Mouse (Mus musculus): ENCODE measurements around the gene Reps2. TPM values are rescaled to one million over a fixed set of nuclear protein-coding genes. Genes with fewer than 3 reads are reported as not detected.

The Reps2 gene
- total and polyA plus RNA-seq, 3 experiments = 0.06 TPM; not detected in 2

DNA sequence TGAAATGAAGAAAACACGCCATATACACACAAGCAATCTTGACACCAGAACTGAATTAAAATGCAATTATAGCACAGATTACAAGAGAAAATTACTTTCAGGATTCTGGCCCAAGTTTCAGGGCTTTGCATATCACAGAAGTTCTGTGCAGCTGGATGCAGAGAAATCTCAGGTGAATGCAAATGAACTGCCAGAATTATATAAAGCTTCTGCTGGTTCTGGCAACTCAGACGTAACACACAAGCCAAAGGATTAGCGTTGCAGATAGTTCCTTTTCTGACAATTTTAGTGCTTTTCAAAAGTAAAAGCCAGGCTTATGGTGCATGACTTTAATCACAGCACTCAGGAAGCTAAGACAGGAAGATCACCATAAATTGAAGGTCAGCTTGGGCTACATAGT is 62.9 kb downstream of the Reps2 start:
- TF ChIP-seq MAZ (IDR thresholded peaks at IDR 0.05; ENCODE audit: low read depth, low read length) = no peak
- no peak for TF ChIP-seq TBP (conservative IDR thresholded peaks at IDR 0.05; ENCODE audit: low read depth, low read length)
- no peak for TF ChIP-seq ZC3H11A (IDR thresholded peaks at IDR 0.05; ENCODE audit: low read depth, low read length)
- TF ChIP-seq MAX (IDR thresholded peaks at IDR 0.05; ENCODE audit: low read length) = no peak
- no peak for TF ChIP-seq HCFC1 (IDR thresholded peaks at IDR 0.05; ENCODE audit: low read depth, low read length)
- no peak for TF ChIP-seq ETS1 (conservative IDR thresholded peaks at IDR 0.05; ENCODE audit: low read depth, low read length)
- no peak for TF ChIP-seq CHD2 (IDR thresholded peaks at IDR 0.05; ENCODE audit: low read length)
- TF ChIP-seq MAFK (IDR thresholded peaks at IDR 0.05; ENCODE audit: insufficient replicate concordance, low read length) = no peak
- no peak for TF ChIP-seq USF1 (IDR thresholded peaks at IDR 0.05; ENCODE audit: low read depth, low read length)
- no peak for TF ChIP-seq RAD21 (IDR thresholded peaks at IDR 0.05; ENCODE audit: low read depth, low read length)
- TF ChIP-seq TCF12 (IDR thresholded peaks at IDR 0.05; ENCODE audit: low read depth, low read length) = no peak
- TF ChIP-seq CHD1 (IDR thresholded peaks at IDR 0.05; ENCODE audit: low read depth, low read length) = no peak
- TF ChIP-seq ELF1 (IDR thresholded peaks at IDR 0.05; ENCODE audit: low read depth, low read length) = no peak
- TF ChIP-seq ZNF384 (IDR thresholded peaks at IDR 0.05; ENCODE audit: low read depth, low read length) = no peak
- TF ChIP-seq E2F4 (IDR thresholded peaks at IDR 0.05; ENCODE audit: insufficient replicate concordance, low read depth, low read length) = no peak
- no peak overlapping the region for H3K4me2 ChIP-seq (ENCODE audit: insufficient read depth, low read depth, poor library complexity, severe bottlenecking)
- no peaks in the 10 kb centered on the region for H3K36me3 ChIP-seq (replicated peaks in 1 of 2; ENCODE audit: control insufficient read depth in 1 of 2, insufficient read depth in 1 of 2, low read length in 1 of 2)
- dilution Hi-C loops (cut with MboI; ENCODE audit: extremely low pct_ligation_motif_present, extremely low pct_unique_long_range_greater_than_20kb, low sequenced_read_pairs) (no loop called here), in situ Hi-C loops (cut with MboI; ENCODE audit: low pct_ligation_motif_present, low pct_unique_long_range_greater_than_20kb, low sequenced_read_pairs) (no loop called here)
- no peaks in the 10 kb centered on the region for H3K27me3 ChIP-seq (replicated peaks)
- H3K27ac ChIP-seq (ENCODE audit: insufficient read depth, low read depth) = no peak overlapping the region
- no peaks in the 10 kb centered on the region for H3K79me2 ChIP-seq (replicated peaks; ENCODE audit: control insufficient read depth, extremely low read depth, insufficient read depth, poor library complexity, severe bottlenecking)
- no peak overlapping the region for H3K4me3 ChIP-seq (replicated peaks in 1 of 3; ENCODE audit: low read depth in 2 of 3, low read length in 2 of 3, poor library complexity in 1 of 3)
- DNase-seq (ENCODE audit: extremely low read depth) = no peak
- H3K9ac ChIP-seq (ENCODE audit: insufficient read depth, low read depth) = no peak overlapping the region
- no peaks in the 10 kb centered on the region for H3K9me3 ChIP-seq (replicated peaks; ENCODE audit: low read length)
- no peaks in the 10 kb centered on the region for H3K4me1 ChIP-seq (ENCODE audit: control insufficient read depth in 1 of 2, insufficient read depth in 2 of 2)

DNA sequence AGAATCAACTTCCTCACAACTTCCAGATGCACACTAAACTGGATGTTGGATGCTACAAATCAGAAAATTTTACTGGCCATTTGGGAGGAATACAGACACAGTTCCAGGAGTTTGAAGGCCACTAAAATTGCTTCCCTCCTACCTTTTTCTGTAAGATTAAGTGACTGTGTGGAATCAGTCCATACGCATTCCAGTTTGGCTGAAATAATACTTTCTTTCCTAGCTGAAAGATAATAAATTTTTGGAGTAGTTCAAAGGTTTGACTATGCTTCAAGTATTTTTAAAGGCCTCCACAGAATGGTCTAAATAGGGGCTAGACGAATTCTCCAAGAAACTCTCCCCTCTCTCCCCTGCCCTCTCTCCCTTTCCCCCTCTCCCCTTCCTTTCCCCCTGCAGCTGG is 75.0 kb downstream of the Reps2 start:
- Histone ChIP-seq H3K4me1 (ENCODE audit: control insufficient read depth in 1 of 2, insufficient read depth in 2 of 2) (no peaks in the 10 kb centered on the region), H3K4me2 (ENCODE audit: insufficient read depth, low read depth, poor library complexity, severe bottlenecking) (no peak overlapping the region), H3K79me2 (replicated peaks; ENCODE audit: control insufficient read depth, extremely low read depth, insufficient read depth, poor library complexity, severe bottlenecking) (no peaks in the 10 kb centered on the region), H3K9me3 (replicated peaks; ENCODE audit: low read length) (no peaks in the 10 kb centered on the region), H3K4me3 (replicated peaks in 1 of 3; ENCODE audit: low read depth in 2 of 3, low read length in 2 of 3, poor library complexity in 1 of 3) (no peak overlapping the region), H3K9ac (ENCODE audit: insufficient read depth, low read depth) (no peak overlapping the region), H3K36me3 (replicated peaks in 1 of 2; ENCODE audit: control insufficient read depth in 1 of 2, insufficient read depth in 1 of 2, low read length in 1 of 2) (no peaks in the 10 kb centered on the region), H3K27ac (ENCODE audit: insufficient read depth, low read depth) (no peak overlapping the region), H3K27me3 (replicated peaks) (no peaks in the 10 kb centered on the region)
- in situ Hi-C loops (cut with MboI; ENCODE audit: low pct_ligation_motif_present, low pct_unique_long_range_greater_than_20kb, low sequenced_read_pairs) (no loop called here), dilution Hi-C loops (cut with MboI; ENCODE audit: extremely low pct_ligation_motif_present, extremely low pct_unique_long_range_greater_than_20kb, low sequenced_read_pairs) (no loop called here)
- no peak for DNase-seq (ENCODE audit: extremely low read depth)
- TF ChIP-seq ELF1 (IDR thresholded peaks at IDR 0.05; ENCODE audit: low read depth, low read length) (no peak), MEF2A (IDR thresholded peaks at IDR 0.05; ENCODE audit: borderline replicate concordance, low read depth, low read length) (no peak), E2F4 (IDR thresholded peaks at IDR 0.05; ENCODE audit: insufficient replicate concordance, low read depth, low read length) (no peak), NRF1 (IDR thresholded peaks at IDR 0.05; ENCODE audit: low read depth, low read length) (no peak), JUND (conservative IDR thresholded peaks at IDR 0.05; ENCODE audit: low read depth, low read length) (no peak), SMC3 (IDR thresholded peaks at IDR 0.05; ENCODE audit: low read depth, low read length) (no peak), MAFK (IDR thresholded peaks at IDR 0.05; ENCODE audit: insufficient replicate concordance, low read length) (no peak), ETS1 (conservative IDR thresholded peaks at IDR 0.05; ENCODE audit: low read depth, low read length) (no peak), ZMIZ1 (IDR thresholded peaks at IDR 0.05; ENCODE audit: low read depth, low read length) (no peak), PAX5 (IDR thresholded peaks at IDR 0.05; ENCODE audit: low read length) (no peak)
